Mouse (Mus musculus) bone marrow, adult 2 months (tissue): ENCODE results near the gene Tsr1. TPM values are rescaled to one million over a fixed set of nuclear protein-coding genes. Genes with fewer than 3 reads are reported as not detected.
A peak's percentile ranks its signal among the peaks of the same experiment; 100 is the strongest.

Source experiments
- H3K27ac ChIP-seq: fragments of 200-500 bp; 2 replicates; pipeline ENCODE4 v1.5.1; 2012; ENCODE audit warnings: low read depth, mild to moderate bottlenecking, control low read depth, inconsistent platforms, low read length; ENCODE audit not compliant: control insufficient read depth, poor library complexity, insufficient read depth
- H3K4me1 ChIP-seq: fragments of 200-500 bp; 2 replicates; pipeline ENCODE4 v1.6.1; 2011; ENCODE audit warnings: low read length; ENCODE audit not compliant: control insufficient read depth, insufficient read depth
- H3K4me3 ChIP-seq: fragments of 200-500 bp; replicated peaks from 2 replicates; pipeline ENCODE3; 2011; ENCODE audit warnings: mild to moderate bottlenecking, low read depth, low read length, control low read depth; ENCODE audit not compliant: control insufficient read depth
- CTCF ChIP-seq: fragments of 200-500 bp; IDR thresholded peaks from 2 replicates; pipeline ENCODE4 v1.5.1; 2011; ENCODE audit warnings: low read length, control low read depth; ENCODE audit not compliant: control insufficient read depth, insufficient read depth
- POLR2A ChIP-seq: fragments of 200-500 bp; IDR thresholded peaks from 2 replicates; pipeline ENCODE4 v1.6.1; 2011; ENCODE audit warnings: low read depth, mild to moderate bottlenecking, control low read depth, low read length, borderline replicate concordance; ENCODE audit not compliant: control insufficient read depth
- WGBS: fragments of 180-500 bp; shearing (Covaris S2); methylation state at CpG from one replicate; pipeline ENCODE4 v1.1.7; 2018; 5-methylcytosine and 5-hydroxymethylcytosine counted together
- polyA plus RNA-seq: library from polyadenylated mRNA; stranded (reverse); fragments of >200 nt; gene quantifications from 2 replicates; pipeline ENCODE4 v1.2.4, GENCODE M21; 2011; ENCODE audit warnings: low replicate concordance; ENCODE audit not compliant: missing spikeins, insufficient read depth, insufficient read length

Tsr1 gene
- polyA plus RNA-seq, 1 experiment, result 21.4 TPM

DNA sequence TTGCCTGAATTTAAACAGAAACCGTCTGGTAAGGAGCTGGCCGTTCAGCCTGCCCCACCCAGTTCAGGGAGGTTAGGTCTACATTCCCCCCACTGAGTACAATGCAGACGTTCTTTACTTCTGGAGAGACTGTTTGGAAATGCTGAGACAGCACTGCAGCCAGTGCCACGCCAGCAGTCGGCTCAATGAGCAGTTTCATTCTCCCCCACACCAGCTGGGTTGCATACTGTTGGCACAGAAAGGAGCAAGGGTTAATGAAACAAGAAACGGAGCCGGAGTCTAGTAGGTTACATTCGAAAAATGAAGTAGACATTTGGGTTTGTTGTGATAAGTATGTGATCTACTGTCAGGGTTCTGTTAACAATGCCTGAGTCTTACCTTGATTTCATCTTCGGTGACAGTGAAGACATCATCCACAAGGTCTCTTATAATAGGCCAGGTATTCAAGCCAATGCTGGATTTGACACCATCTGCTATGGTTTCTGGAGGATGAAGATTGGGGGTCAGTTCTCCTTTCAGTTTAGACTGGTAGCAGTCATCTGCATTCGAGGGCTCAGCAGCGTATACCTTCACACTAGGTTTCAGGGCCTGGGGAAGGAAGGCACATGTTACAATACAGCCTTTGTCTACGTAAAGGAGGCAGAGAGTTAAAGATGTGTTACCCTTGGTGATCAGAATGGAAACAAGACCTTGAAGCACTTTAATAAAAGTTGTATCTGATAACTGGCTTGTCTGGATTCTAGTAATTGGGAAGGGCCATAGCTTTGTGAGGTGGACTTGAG lies 10.9 kb downstream of the Tsr1 start:
- no peak for TF ChIP-seq CTCF
- WGBS, result 82% methylated on average over 12 of the region's 12 CpGs
- no peaks in the 10 kb centered on the region for H3K4me1 ChIP-seq
- no peak overlapping the region for H3K27ac ChIP-seq
- no peak overlapping the region for H3K4me3 ChIP-seq

DNA sequence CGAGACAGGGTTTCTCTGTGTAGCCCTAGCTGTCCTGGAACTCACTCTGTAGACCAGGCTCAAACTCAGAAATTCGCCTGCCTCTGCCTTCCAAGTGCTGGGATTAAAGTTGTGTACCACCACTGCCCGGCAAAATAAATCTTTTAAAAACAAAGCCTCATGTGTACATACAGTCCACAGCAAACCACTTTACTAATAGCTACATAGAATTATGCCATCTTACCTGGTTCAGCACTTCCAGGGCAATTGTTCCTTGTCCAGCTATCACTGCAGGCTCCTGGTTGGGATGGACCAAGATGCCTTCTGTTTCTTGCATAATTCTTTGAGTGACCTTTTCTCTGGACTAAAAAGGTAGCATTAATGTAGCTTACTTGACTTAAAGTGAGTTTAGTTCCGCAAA lies 12.1 kb downstream of the Tsr1 start:
- Histone ChIP-seq H3K27ac (no peak overlapping the region), H3K4me1 (no peaks in the 10 kb centered on the region), H3K4me3 (no peak overlapping the region)
- WGBS, result 84% methylated on average over 4 of the region's 4 CpGs
- no peak for TF ChIP-seq POLR2A
- no peak for TF ChIP-seq CTCF

DNA sequence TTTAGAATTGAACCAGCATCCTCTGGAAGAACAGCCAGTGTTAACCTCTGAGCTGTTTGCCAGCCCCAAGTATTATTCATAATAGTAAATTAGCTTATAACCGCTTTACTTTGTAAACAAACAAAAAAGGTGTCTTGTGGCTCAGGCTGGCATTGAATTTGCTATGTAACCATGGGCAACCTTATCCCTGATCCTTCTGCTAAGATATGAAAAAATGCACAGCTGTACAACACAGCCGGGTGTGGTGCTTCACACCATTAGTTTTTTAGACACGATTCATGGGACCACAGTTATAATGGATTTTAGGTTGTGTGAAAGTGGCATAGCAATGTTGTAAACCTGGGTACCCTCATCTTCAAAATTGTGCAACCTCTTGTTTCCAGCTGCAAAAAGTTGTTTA lies 14.6 kb downstream of the Tsr1 start:
- 72% methylated on average over 3 of the region's 3 CpGs for WGBS
- H3K27ac ChIP-seq, result no peak overlapping the region
- H3K4me3 ChIP-seq, result no peak overlapping the region
- H3K4me1 ChIP-seq, result no peaks in the 10 kb centered on the region
- TF ChIP-seq POLR2A, result no peak
- TF ChIP-seq CTCF, result no peak

DNA sequence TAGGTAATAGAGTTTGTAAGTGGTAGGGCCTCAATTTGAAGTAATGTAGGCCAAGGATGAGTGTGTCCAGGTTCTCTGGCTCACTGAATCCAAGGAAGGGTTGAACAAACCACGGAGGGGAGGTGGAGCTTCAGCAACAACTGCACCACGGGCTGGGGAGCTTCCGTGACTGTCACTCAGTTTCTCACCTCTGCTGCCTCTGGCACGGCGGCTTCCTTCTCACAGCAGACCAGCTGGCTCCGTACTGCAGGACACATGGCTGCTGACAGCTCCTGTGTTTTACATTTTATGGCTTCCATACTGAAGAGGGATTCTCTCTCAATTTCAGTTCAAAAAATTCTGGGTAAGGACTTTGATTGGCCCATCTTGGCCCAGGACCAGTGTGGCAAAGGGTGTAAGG lies 21.4 kb downstream of the Tsr1 start:
- H3K4me3 ChIP-seq, result no peak overlapping the region
- TF ChIP-seq CTCF (no peak), POLR2A (no peak)
- no peaks in the 10 kb centered on the region for H3K4me1 ChIP-seq
- no peak overlapping the region for H3K27ac ChIP-seq
- WGBS, result 88% methylated on average over 6 of the region's 6 CpGs

DNA sequence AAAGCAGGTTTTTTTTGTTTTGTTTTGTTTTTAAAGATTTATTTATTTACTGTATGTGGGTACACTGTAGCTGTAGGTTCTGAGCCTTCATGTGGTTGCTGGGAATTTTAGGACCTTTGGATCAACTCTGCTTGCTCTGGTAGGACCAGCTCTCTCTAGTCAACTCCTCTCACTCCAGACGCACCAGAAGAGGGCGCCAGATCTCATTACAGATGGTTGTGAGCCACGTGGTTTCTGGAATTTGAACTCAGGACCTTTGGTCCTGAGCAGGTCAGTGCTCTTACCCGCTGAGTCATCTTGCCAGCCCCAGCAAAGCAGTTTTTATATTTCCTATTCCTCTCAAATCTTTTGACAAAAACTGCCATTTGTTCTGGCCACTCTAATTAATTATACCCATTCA lies 26.3 kb downstream of the Tsr1 start:
- 51% methylated on average over 4 of the region's 4 CpGs for WGBS
- TF ChIP-seq POLR2A (no peak), CTCF (peak; percentile 56; the same call in 1 of the 2 replicates)
- no peak overlapping the region for H3K4me3 ChIP-seq

DNA sequence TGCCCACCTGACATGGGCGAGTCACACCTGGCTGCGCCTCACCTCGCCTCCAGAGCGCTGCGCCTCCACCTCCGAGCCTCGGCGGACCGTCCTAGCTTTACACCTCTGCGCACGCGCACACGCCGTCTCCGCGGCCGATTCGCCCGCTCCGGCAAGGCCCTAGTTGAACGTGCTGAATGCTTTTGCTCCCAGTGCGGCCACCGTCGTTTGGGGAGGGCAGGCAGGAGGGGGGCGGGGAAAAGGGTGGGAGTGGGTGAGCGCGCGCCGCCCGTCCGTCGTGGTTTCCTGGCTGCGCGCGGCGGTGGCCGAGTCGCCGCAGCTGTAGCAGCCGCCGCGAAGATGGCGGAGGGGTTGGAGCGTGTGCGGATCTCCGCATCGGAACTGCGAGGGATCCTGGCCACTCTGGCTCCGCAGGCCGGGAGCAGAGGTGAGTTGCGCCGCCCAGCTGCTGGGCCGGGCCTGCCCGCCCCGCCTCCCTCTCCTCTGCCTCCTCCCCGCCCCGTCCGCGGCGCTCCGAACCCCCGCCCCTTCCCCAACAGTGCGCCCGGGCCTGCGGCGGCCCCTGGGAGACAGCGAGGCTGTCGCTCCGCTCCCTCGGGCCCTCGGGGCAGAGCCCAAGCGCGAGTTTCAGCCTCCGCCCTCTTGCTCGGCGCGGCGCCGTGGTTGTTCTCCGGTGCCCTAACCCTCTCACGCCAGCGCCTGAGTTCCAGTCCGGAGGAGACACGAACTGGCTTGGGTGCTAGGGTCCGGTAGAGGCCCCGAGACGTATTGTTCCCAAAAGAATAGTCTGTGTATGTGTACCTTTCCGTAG lies 27.9 kb downstream of the Tsr1 start, which contains the start of the genes Smg6 and Srr:
TSS of gene Smg6 (plus strand) at position 247 of the 811 bp plus-strand sequence.
TSS of gene Srr (minus strand) at position 372 of the 811 bp plus-strand sequence.
- under 1% methylated on average over 85 of the region's 88 CpGs for WGBS
- Histone ChIP-seq H3K4me3 (peak within 1 kb of the TSS; percentile 95), H3K27ac (peak within 1 kb of the TSS; percentile 95), H3K4me1 (no peaks in the 10 kb centered on the region)
- peak; percentile 81; the same call in 1 of the 2 replicates for TF ChIP-seq POLR2A
- TF ChIP-seq CTCF, result no peak

More for the DNA sequence above, 26.3 kb downstream of the Tsr1 start:
- H3K4me1 ChIP-seq, result no peaks in the 10 kb centered on the region
- no peak overlapping the region for H3K27ac ChIP-seq

DNA sequence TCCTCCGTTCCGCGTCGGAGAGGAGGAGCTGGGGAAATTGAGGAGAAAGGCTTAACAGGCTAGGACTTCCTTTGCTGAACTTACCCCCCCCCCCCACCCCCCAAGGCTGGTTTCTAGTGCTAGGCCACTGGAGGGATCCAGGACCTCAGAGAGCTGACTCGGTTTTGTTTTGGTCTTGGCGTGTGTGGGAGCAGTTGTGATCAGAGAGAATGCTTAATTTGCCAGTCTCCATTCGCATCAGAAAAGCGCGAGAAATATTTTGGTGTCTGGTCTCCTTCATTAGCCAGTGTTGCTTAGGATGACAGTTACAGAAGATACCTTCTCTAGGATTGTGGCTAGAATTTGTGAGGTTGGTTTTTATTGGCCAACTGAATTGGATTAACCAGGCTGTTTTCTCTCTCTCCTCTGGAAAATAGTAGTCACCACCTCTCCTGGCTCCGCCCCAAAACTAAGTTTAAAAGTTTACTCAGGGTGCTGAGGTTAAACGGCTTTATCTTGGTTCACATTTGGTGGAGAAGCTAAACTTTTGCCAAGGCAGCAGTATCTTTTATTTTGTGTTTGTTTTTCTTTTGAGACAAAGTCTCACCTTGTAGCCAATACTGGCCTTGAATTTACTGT lies 28.6 kb downstream of the Tsr1 start:
- Histone ChIP-seq H3K4me3 (peak overlapping the region; percentile 95), H3K4me1 (no peaks in the 10 kb centered on the region), H3K27ac (peak overlapping the region; percentile 95)
- TF ChIP-seq POLR2A (no peak), CTCF (no peak)
- under 1% methylated on average over 11 of the region's 11 CpGs for WGBS

DNA sequence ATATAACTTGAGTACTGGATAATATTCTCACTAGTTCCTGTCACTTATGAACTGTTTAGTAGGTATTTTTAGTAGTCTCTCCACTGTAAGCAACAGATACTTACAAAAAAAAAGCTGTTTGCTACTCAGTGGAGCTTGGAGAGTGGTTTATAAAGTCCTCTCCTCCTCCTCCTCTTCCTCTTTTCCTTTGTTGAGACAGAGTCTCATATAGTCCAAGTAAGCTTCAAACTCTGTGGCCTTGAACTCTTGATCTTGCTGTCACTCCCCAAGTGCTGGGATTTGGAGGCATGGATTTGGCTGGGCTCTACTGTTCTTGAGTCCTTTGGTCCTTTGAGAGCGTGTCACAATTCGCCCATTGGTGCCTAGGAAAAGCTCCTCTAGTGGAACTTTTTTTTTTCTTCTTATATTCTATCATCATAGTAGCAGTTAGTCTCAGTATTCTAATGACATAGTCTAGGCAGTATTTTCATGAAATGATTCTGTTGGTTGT lies 29.4 kb downstream of the Tsr1 start:
- no peak for TF ChIP-seq CTCF
- WGBS, result 80% methylated on average over 2 of the region's 2 CpGs
- H3K4me1 ChIP-seq, result no peaks in the 10 kb centered on the region
- H3K4me3 ChIP-seq, result no peak overlapping the region
- no peak overlapping the region for H3K27ac ChIP-seq
